Mouse (Mus musculus) mouse embryonic stem cell (cell line): ENCODE results near the gene Clec18a.
"Not testable (repeated sequence)": the region's sequence is repeated elsewhere in the genome, so short reads cannot be mapped to it uniquely, and the experiment has no call there.

Experiments used
- in situ Hi-C, 2 experiments: fragments of 300-500 bp; cut with MboI; formaldehyde crosslinking; loops; 1 replicate in 1 of 2; 3 replicates in 1 of 2; pipeline ENCODE4 v1.14.3; 2019 to 2020; ENCODE audit warnings: low sequenced_read_pairs in 2 of 2, low pct_unique_long_range_greater_than_20kb in 1 of 2, mixed read lengths in 1 of 2; ENCODE audit not compliant: unreplicated experiment in 1 of 2

Gene Clec18a

DNA sequence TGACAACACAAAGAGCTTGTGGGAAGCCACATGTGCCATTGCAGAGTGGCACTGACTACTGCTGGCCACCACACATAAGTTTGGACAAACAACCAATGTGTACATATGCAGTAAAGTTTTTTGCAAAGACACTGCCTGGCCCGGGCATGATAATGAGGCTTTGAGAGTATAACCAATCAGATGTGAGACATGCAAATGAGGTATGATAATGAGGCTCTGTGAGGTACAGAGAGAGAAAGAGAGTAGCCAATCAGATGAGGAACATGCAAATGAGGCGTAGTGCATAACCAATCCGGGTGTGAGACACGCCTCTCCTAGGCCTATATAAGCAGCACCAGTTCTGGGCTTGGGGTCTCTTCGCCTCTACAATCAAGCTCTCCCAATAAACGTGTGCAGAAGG is at the start of gene Clec18a:
Gene Clec18a, minus strand, starts transcription at position 101 of the 400 bp plus-strand sequence.
- in situ Hi-C loops, result loop anchor here in 1 of 2 experiments (10.0 kb wide), 1 partner anchor 52 kb away; no protein-coding TSS in a partner anchor

DNA sequence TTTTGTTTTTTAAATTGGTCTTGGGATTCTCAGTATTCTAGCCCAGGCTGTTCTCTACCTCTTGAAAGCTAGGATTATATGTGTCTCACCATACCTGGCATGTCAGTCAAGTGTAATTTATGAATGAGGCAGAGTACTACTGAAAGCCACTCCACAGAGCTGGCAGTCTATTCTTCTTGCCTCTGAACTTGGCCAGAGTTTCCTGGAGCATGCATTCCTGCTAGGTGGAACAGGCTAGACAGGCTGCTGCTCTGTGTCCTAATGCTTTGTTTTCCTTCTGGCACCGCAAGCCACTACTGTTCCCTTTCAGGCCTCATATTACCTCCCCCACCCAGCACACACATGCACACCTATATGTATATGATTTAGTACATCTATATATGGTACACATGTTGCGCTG is 38.5 kb upstream of the Clec18a start:
- in situ Hi-C loops, result no loop called here

DNA sequence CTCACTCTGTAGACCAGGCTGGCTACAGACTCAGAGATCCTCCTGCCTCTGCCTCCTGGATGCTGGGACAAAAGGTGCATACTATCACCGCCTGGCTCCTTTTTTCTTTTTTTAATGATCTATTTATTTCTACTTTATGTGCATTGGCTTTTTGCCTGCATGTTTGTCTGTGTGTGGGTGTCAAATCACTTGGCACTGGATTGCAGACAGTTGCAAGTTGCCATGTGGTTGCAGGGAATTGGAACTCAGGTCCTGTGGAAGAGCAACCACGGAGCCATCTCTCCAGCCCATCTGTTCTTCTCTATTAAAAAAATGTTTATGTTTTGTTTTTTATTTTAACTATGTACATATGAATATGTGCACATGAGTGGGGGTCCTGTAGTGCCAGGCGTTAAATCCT is 27.3 kb upstream of the Clec18a start:
- in situ Hi-C loops, result no loop called here

DNA sequence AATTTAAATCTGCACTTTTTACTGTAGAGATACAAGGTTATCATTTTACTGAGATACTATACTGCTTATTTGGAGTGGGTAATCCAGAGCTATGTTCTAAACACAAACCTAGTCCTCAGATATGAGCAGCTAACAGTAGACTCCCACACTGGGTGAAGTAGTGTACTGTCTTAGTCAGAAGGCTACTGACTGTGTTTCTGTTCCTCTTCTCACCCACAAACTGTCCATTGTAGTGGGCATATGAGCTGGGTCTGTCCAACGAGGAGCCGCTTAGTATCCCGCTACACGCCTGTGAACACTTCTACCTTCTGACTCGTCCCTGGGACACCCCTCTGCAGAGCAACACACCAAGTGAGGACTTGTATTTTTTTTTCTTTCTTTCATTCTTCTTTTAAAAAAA is 22.7 kb upstream of the Clec18a start:
- in situ Hi-C loops, result no loop called here

DNA sequence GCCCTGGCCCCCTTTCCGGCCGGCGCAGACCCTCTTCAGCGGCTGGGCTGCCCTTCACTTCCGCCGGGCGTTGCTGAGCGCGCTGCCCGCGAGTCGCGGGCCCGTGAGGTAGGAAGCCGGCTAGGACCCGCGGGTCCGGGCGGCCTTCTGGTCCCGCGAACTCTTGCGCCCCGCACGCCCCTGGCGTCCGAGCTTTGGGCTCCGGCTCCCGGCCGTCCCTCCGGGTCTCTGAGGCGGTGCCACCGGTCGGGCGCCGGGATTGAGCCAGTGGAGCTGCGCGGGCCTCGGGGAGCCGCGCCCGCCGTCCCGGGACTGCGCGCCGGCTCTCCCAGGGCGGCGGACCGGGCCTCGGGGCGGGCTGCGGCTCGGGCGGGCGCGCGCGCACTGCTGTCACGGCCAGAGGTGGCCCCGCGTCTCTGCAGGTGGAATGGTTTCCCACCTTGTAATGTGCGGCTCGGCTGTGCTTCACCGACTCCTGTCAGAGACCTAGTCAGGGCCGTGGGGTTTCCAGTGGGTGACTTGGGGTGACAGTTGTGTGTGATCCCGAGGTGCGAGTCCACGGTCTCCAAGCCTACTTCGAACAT is 2.6 kb upstream of the Clec18a start:
- in situ Hi-C loops, result loop anchor here in 1 of 2 experiments (10.0 kb wide), 1 partner anchor 50 kb away; no protein-coding TSS in a partner anchor

DNA sequence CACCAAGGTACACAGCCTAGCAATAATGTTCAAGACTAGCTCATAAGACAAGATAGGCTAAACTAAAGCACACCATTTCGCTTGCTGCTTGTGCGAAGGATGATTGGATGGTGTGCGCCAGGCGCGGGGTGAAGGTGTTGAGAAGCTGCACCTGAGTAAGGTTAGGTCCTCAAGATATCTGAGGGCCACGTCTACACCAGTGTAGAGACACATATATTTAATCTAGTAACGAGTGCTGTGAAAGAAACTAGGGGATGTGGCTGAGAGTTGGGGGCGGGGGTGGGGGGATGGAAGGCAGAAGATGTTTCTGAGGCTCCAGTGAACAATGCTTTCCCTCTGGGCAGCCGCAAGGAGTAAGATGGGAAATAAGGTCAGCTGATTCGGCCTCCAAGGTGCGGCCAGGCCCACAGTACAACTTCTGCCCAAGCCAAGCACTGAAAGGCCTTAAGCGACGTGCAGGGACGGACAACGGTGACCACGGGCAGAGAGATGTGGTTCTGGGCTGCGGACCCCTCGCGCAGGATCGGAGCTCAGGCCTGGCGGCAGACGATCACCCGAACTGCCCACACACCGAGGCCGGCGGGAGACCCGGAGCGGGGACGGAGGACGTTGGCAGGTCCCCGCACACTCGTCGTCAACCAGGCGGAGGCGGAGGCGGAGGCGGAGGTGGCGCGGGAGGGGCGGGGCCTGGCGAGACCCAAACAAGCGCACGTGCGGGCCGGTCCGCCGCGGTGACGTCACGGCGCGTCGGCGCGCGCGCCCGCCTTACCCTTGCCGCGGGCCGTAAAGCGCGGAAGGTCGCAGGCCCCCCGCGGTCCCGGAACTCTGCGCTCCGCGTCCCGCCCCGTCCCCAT is 1.9 kb upstream of the Clec18a start, which contains the start of gene Pdpr:
Gene Pdpr, plus strand, starts transcription at position 766 of the 854 bp plus-strand sequence.
- in situ Hi-C loops, result loop anchor here in 1 of 2 experiments (10.0 kb wide), 1 partner anchor 51 kb away; no protein-coding TSS in a partner anchor

DNA sequence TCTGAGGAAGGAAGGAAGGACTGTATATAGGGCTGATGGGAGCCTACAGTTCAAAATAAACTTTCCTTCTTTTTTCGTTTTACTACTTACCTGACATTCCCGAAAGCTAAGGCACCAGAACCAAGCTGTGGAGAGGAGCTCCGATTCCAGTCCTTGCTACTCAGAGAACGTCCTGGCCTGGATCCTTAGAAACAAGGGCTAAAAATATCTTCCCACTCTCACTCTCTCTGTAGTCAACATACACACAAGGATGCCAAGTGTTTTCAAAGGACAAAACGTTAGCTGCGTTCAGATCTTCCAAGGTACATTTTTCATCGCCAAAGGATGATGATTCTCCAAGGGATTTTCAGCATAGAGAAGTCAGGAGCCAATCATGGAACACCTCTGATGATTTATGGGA is 520 bp downstream of the Clec18a start:
- in situ Hi-C loops, result loop anchor here in 1 of 2 experiments (10.0 kb wide), 1 partner anchor 53 kb away; no protein-coding TSS in a partner anchor

DNA sequence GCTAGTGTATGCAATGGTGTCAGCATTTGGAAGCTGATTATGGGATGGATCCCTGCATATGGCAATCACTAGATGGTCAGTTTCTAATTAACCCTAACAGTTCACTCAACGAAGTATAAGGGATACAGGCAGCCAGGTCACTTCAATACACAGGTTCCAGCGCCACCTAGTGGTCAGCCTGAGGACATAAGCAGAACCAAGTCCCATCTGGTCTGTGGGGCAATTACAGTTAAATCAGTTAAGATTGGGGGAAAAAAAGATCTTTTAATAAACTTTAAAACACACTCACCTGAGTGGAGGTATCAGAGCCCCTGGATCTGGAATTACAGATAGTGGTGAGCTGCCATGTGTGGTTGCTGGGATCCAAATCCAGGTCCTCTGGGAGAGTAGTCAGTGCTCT is 2.1 kb downstream of the Clec18a start:
- in situ Hi-C loops, result loop anchor here in 1 of 2 experiments (10.0 kb wide), 1 partner anchor 55 kb away; no protein-coding TSS in a partner anchor

DNA sequence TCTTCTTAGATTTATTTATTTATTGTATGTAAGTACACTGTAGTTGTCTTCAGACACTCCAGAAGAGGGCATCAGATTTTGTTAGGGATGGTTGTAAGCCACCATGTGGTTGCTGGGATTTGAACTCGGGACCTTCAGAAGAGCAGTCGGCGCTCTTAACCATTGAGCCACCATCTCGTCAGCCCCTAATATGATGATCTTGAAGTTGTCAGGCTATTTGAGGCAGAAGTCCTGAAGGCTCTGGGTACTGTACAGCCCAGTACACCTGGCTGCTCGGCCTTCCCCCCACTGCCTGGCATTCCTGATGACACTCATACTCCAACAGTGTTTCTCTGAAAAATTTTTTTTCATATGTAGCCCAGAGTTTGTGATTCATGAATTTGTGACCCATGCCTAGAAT is 8.3 kb downstream of the Clec18a start:
- in situ Hi-C loops, result not testable (repeated sequence)

DNA sequence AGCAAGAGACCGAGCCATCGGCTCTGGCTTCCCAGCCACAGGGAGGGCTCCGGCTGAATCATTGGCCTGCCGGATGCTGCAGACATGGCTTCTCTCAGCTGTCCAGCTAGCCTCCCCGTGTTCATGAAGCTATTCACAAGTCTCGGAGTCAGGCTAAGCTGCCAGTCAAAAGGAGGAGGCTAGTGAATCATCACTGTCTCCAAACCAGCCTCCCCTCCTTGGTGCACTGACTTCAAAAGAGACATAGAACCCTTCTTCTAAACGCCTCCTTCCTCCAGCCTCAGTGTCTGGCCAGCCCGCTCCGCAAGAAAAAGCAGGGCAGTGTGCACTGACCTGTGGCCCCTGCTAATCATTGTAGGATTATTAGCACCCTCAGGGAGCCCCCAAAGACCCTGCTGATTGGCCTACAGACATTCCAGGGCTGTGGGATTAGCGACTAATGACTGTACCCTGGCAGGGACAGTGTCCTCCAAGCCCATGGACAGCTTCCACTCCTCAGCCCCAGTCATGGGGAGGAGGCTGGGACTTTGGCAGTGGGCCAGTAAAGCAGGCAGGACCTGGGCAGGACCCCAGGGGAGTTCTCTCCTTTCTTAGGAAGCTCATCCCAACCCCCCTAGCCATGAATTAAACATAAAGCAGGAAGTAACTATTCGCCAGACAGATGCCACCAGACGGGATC is 10.5 kb downstream of the Clec18a start:
- in situ Hi-C loops, result no loop called here

DNA sequence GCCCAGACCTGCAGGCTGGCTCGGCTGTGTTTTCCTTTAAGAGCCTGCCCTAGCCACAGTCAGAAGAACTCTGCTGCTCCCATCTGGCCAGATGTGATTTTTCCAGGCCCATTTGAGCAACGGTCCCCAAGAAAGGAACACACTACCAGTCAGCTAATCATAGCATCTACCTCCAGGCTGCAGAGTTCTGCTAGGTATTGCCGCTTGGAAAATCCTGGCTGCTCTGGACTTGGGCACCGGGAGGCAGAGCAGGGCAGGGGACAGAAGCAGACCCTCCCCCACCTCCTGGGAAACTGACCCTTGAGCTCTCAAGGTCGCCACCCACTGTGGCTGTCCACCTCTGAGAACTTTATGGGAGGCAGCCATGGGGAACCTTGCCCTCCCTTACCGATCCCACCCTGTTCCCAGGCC is 12.4 kb downstream of the Clec18a start:
- in situ Hi-C loops, result no loop called here

DNA sequence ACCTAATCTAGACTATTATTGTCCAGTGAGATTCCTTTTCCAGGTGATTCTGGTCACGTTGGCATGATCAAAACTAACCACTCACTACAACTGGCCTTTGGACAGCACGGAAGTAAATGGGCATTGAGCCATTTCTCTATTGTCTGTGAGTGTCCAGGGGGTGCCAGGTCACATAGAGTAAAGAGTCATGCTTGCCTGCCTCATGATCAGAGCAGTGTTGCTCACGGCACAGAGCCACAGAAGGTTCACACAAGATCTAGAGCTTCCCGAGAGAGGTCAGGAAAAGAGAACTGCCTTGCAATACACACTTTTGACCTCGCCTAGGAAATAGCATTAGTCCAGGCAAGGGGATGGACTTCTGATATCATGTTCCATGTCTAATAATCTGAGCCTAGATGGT is 12.8 kb downstream of the Clec18a start:
- in situ Hi-C loops, result no loop called here

DNA sequence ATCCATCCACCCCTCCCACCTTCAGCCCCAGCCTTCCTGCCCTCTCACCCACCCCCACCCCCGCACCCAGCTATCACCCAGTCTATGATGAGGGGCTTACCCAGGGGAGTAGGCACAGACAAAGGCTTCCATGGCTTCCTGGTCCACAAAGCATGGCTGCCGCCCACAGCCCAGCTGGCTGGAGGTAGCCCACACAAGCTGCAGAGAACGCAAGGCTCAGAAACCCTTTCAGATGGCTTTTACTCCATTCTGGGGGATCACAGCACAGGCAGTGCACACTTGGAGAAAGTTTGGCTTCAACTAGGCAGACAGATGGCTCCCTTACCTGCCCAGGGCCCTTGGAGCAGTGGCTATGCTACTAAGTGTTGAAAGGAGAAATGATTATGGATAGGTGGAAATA is 16.3 kb downstream of the Clec18a start:
- in situ Hi-C loops, result no loop called here

DNA sequence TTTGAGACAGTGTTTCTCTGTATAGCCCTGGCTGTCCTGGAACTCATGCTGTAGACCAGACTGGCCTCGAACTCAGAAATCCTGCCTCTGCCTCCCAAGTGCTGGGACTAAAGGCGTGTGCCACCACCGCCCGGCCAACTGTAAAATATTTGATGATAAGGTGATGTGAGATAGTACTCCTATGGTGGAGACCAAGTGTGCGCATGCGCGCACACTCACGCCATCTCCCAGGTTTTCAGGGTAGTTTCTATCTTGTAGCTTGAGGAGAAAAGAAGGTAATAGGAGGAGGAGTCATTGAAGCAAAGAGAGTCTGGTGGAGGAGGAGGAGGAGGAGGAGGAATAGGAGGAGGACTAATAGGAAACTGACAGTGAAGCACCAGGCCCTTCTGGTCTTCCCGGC is 23.6 kb downstream of the Clec18a start:
- in situ Hi-C loops, result not testable (repeated sequence)

DNA sequence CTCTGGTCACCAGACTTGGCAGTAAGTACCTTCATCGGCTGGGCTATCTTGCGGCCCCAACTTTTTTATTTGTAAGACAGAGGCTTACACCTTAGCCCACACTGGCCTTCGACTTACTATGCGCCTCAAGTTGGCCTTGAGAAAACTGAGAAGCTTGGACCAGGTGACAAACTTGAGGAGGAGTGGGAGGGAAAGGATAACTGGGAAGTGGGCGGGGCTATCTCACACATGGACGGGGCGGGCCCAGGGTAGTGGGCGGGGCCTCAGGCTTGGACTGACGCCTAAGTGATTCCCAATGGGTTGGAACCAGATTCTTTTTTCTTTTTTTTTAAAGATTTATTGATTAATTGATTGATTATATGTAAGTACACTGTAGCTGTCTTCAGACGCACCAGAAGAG is 24.8 kb downstream of the Clec18a start:
- in situ Hi-C loops, result no loop called here

DNA sequence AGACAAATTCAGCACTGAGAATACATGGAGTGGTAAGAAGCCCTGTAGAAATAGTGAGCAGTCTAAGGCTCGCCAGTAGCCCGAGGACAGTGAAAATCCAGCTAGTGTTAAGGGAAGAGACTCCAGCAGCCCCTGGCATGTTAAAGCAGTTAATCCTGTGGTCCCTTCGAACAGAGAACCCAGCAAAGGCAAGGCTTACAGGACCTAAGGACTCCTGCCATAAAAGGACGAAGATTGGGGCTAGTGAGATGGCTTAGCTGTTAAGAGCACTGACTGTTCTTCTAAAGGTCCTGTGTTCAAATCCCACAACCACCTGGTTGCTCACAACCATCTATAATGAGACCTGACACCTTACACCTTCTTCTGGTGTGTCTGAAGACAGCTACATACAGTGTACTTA is 25.9 kb downstream of the Clec18a start:
- in situ Hi-C loops, result no loop called here

DNA sequence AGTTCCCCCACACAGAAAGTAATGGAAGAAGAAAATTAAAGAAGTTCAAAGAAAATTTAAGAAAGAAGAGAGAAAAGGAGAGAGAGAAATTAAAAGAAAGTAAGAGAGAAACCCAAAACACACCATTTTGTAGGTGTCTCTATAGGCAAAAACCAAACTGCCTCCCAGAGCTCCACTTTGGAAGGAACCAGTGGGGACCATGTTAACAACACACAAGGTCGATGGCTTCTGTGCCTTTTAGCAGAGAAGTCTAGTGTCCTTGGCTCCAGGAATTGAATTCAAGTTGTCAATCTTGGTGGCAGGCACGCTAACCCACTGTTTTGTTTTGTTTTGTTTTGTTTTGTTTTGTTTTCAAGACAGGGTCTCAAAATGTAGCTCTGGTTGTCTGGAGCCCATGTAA is 29.3 kb downstream of the Clec18a start:
- in situ Hi-C loops, result no loop called here

DNA sequence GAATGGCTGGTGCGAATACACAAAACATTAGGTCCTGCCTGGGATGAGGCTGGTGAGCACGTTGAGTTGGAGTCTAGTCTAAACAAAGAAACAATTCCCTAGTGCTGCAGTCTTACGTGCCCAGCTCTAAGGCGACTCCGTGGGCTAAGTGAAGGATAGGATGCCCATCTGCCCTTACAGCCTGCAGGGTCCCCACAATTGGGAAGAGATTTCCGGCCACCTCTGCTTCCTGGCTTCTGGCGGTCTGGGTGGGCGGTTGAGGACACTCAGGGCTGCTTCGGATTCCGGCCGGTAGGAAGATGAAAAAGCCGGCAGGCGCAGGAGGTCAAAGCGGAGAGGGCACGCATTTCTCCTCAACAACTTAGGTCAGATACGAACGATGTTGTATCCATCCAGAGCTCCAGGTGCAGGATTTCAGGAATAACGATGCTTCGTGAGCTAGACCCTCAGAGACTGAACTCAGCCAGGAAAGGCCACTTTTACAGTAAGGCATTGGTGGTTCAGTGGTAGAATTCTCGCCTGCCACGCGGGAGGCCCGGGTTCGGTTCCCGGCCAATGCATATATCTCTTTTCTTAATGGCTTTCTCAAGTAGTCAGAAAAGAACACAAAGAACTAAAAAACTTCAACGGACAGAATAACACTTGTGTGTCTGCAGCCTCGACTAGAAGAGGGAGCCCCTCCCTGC is 30.0 kb downstream of the Clec18a start:
- in situ Hi-C loops, result no loop called here

DNA sequence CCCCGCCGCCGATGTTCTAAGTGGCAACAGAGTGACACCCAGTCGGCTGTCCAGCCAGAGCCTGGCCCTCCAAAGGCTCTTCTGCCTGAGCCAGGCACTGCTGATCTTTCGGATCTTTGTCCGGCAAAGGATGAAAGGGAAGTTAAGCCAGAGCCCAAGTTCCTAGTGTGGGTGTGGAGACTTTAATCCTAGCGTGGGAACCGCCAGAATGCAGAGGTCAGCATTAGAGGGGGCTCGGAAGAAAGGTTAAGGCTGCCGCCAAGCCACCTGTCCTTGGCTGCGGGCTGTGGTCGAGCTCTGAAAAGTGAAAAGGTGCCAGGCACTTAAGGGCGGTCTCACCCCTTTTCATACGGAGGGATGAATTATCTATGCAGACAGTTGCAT is 30.5 kb downstream of the Clec18a start:
- in situ Hi-C loops, result no loop called here
